Mouse (Mus musculus): ENCODE measurements around the gene Pdlim5.

DNA sequence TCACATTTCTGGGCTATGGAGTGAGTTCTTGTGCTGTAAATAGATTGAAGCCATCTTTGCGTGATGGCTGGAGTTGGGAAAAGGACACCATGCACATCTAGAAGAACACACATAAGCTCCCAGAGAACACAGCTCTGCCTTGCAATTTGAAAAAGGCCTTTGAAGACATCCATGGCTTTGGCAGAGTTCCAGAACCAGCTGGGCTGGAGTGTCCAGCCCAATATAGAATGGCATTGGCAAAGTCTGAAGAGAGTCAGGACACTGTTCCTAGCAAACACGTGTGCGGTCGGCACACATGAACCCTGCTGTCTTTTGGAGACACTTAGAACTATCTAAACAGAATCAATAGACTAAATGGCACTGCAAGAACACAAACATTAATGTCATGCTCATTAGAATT, 26.7 kb upstream of the Pdlim5 start:
- TF ChIP-seq POLR2A (IDR thresholded peaks at IDR 0.05; ENCODE audit: control insufficient read depth, low read depth, low read length) = no peak
- no peak for TF ChIP-seq CTCF (IDR thresholded peaks at IDR 0.05; ENCODE audit: control insufficient read depth, insufficient read depth, insufficient replicate concordance, low read depth, low read length)

Data from testis, adult 2 months (tissue).